Mouse (Mus musculus): Measurements from ENCODE around the gene Dnm1.

- TF ChIP-seq POLR2A (IDR thresholded peaks at IDR 0.05; ENCODE audit: extremely low read depth, insufficient read depth, low read length) (no peak), CTCF (IDR thresholded peaks at IDR 0.05; ENCODE audit: low read depth, low read length) (no peak)
These were observed 10.4 kb downstream of the Dnm1 start for GRCm38 (mm10) chr2:32342539-32343350.
